Mouse (Mus musculus) thymus, adult 2 months (tissue): ENCODE data around the gene Cyp2t4.

Source experiments
- CTCF ChIP-seq: fragments of 200-500 bp; IDR thresholded peaks from 2 replicates; pipeline ENCODE4 v1.5.1; 2012; ENCODE audit warnings: mild to moderate bottlenecking, control low read depth, low read length, moderate library complexity, borderline replicate concordance; ENCODE audit not compliant: control insufficient read depth, poor library complexity, insufficient read depth; ENCODE audit errors: extremely low read depth
- POLR2A ChIP-seq: fragments of 200-500 bp; IDR thresholded peaks from 2 replicates; pipeline ENCODE4 v1.6.1; 2012; ENCODE audit warnings: mild to moderate bottlenecking, low read length, control low read depth, moderate library complexity; ENCODE audit not compliant: control insufficient read depth, poor library complexity, insufficient read depth; ENCODE audit errors: extremely low read depth

DNA sequence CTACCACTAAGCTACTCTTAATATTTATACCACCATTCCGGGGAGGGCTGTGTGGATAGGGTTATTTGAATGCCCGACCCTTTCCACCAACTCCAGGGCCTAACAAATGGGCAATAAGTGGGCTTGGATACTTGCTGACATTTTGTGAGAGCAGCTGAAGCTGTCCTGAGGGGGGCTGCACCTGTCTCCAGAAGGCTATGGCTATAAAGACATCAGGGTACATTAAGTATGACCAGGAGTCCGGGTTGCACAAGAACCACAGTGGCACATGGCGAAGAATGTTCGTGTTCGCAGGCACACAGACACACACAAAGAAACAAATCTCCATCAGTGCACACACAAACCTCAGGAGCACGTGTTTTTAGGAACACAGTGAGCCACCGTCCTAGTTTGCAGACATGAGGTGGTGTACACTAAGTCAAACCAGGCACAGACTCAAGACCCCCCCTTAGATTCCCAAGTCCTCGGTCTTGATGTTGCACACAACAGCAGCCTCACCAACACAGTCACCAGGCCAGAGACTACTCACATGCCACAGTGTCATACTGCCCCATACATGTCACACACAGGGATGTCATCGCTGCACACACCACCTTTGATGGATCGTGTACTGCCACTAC is 14.1 kb downstream of the Cyp2t4 start:
- TF ChIP-seq POLR2A: no peak
- TF ChIP-seq CTCF: no peak
